Mouse (Mus musculus) T-helper 2 cell (primary cell): ENCODE measurements at regions not wholly inside any gene's neighbourhood (a gene's known extent, or its start where the extent isn't known, plus 50 kb on each side); places are given as distances from the start of the nearest gene placed in this dataset.

Experiments
- in situ Hi-C: fragments of 300-600 bp; cut with MboI, MseI; formaldehyde crosslinking; loops from one replicate; pipeline ENCODE4 v1.15.1; 2025; ENCODE audit warnings: high pct_unique_total_duplicates

GRCm38 (mm10) chr16:87083505-87083904 is 270.5 kb upstream of the N6amt1 start:
- in situ Hi-C loops: no loop called here

GRCm38 (mm10) chr16:87077385-87077784 is 276.6 kb upstream of the N6amt1 start:
- in situ Hi-C loops: no loop called here

GRCm38 (mm10) chr16:87069294-87069693 is 284.7 kb upstream of the N6amt1 start:
- in situ Hi-C loops: no loop called here

- in situ Hi-C loops: no loop called here
Measured at GRCm38 (mm10) chr16:87067981-87068380, 286.0 kb upstream of the N6amt1 start.

- in situ Hi-C loops: no loop called here
Measured at GRCm38 (mm10) chr16:87067523-87067922, 286.5 kb upstream of the N6amt1 start.

GRCm38 (mm10) chr16:87060473-87060872 is 293.5 kb upstream of the N6amt1 start:
- in situ Hi-C loops: no loop called here

GRCm38 (mm10) chr16:87049741-87050383 is 304.1 kb upstream of the N6amt1 start:
- in situ Hi-C loops: loop anchor here (10.0 kb wide), 1 partner anchor 825 kb away; no protein-coding TSS in a partner anchor

- in situ Hi-C loops: loop anchor here (10.0 kb wide), 1 partner anchor 830 kb away; no protein-coding TSS in a partner anchor
Measured at GRCm38 (mm10) chr16:87044773-87045561, 309.0 kb upstream of the N6amt1 start.

GRCm38 (mm10) chr16:87043689-87044088 is 310.3 kb upstream of the N6amt1 start:
- in situ Hi-C loops: loop anchor here (10.0 kb wide), 1 partner anchor 831 kb away; no protein-coding TSS in a partner anchor

- in situ Hi-C loops: loop anchor here (10.0 kb wide), 1 partner anchor 834 kb away; no protein-coding TSS in a partner anchor
Measured at GRCm38 (mm10) chr16:87040366-87040765, 313.6 kb upstream of the N6amt1 start.

GRCm38 (mm10) chr16:87039861-87040260 is 314.1 kb upstream of the N6amt1 start:
- in situ Hi-C loops: loop anchor here (10.0 kb wide), 1 partner anchor 835 kb away; no protein-coding TSS in a partner anchor

- in situ Hi-C loops: no loop called here
Measured at GRCm38 (mm10) chr16:87037061-87037460, 316.9 kb upstream of the N6amt1 start.

GRCm38 (mm10) chr16:87031836-87032235 is 322.1 kb upstream of the N6amt1 start:
- in situ Hi-C loops: no loop called here

GRCm38 (mm10) chr16:87028516-87029145 is 325.4 kb upstream of the N6amt1 start:
- in situ Hi-C loops: no loop called here

- in situ Hi-C loops: no loop called here
Measured at GRCm38 (mm10) chr16:87027621-87028020, 326.4 kb upstream of the N6amt1 start.

GRCm38 (mm10) chr16:87022041-87022440 is 331.9 kb upstream of the N6amt1 start:
- in situ Hi-C loops: no loop called here

- in situ Hi-C loops: no loop called here
Measured at GRCm38 (mm10) chr16:87017107-87017670, 336.8 kb upstream of the N6amt1 start.

- in situ Hi-C loops: no loop called here
Measured at GRCm38 (mm10) chr16:87001579-87001978, 352.4 kb upstream of the N6amt1 start.

- in situ Hi-C loops: no loop called here
Measured at GRCm38 (mm10) chr16:87001135-87001534, 352.9 kb upstream of the N6amt1 start.

- in situ Hi-C loops: no loop called here
Measured at GRCm38 (mm10) chr16:86971691-86972090, 382.3 kb upstream of the N6amt1 start.

GRCm38 (mm10) chr16:86949681-86950080 is 404.3 kb upstream of the N6amt1 start:
- in situ Hi-C loops: no loop called here
